Mouse (Mus musculus): ENCODE data around the gene Rhbdl3. TPM values are rescaled to one million over a fixed set of nuclear protein-coding genes. Genes with fewer than 3 reads are reported as not detected.

The Rhbdl3 gene
- polyA plus RNA-seq, 1 experiment = 14.3 TPM

- peak; percentile 94 to 99 for DNase-seq (ENCODE audit: extremely low spot score in 1 of 2, low spot score in 1 of 2)
These were observed 82.4 kb downstream of the Rhbdl3 start, which contains the start of gene Zfp207 for GRCm38 (mm10) chr11:80383019-80383625. Gene Zfp207 (plus strand): TSS chr11:80383279.

GRCm38 (mm10) chr11:80383626-80384046, 82.9 kb downstream of the Rhbdl3 start:
- DNase-seq (ENCODE audit: extremely low spot score in 1 of 2, low spot score in 1 of 2) = no peak

- no peak for DNase-seq (ENCODE audit: extremely low spot score in 1 of 2, low spot score in 1 of 2)
These were observed 83.7 kb downstream of the Rhbdl3 start for GRCm38 (mm10) chr11:80384461-80384860.

GRCm38 (mm10) chr11:80385055-80385454, 84.3 kb downstream of the Rhbdl3 start:
- DNase-seq (ENCODE audit: extremely low spot score in 1 of 2, low spot score in 1 of 2) = no peak

GRCm38 (mm10) chr11:80386790-80387189, 86.1 kb downstream of the Rhbdl3 start:
- no peak for DNase-seq (ENCODE audit: extremely low spot score in 1 of 2, low spot score in 1 of 2)

GRCm38 (mm10) chr11:80389885-80390284, 89.2 kb downstream of the Rhbdl3 start:
- no peak for DNase-seq (ENCODE audit: extremely low spot score in 1 of 2, low spot score in 1 of 2)

GRCm38 (mm10) chr11:80391407-80392120, 90.9 kb downstream of the Rhbdl3 start:
- no peak for DNase-seq (ENCODE audit: extremely low spot score in 1 of 2, low spot score in 1 of 2)

- DNase-seq (ENCODE audit: extremely low spot score in 1 of 2, low spot score in 1 of 2) = no peak
These were observed 95.2 kb downstream of the Rhbdl3 start for GRCm38 (mm10) chr11:80395930-80396329.

- no peak for DNase-seq (ENCODE audit: extremely low spot score in 1 of 2, low spot score in 1 of 2)
These were observed 95.9 kb downstream of the Rhbdl3 start for GRCm38 (mm10) chr11:80396617-80397016.

Other genes starting within 250 kb of the Rhbdl3 start
- gene Crlf3, start 219.9 kb upstream of the Rhbdl3 start, polyA plus RNA-seq (2012; rRNA removed) = 16.6 and 17.0 TPM in 2 replicates
- 3.9 and 4.4 TPM in 2 replicates for gene Atad5, start 211.5 kb upstream of the Rhbdl3 start, polyA plus RNA-seq (2012; rRNA removed)
- 8.7 and 9.5 TPM in 2 replicates for gene Tefm, start 158.7 kb upstream of the Rhbdl3 start, polyA plus RNA-seq (2012; rRNA removed)
- 5.7 and 7.8 TPM in 2 replicates for gene Adap2, start 146.8 kb upstream of the Rhbdl3 start, polyA plus RNA-seq (2012; rRNA removed)
- gene Rnf135, start 117.1 kb upstream of the Rhbdl3 start, polyA plus RNA-seq (2012; rRNA removed) = 4.3 and 4.6 TPM in 2 replicates
- 56.5 and 58.5 TPM in 2 replicates for gene Rhot1, start 91.9 kb upstream of the Rhbdl3 start, polyA plus RNA-seq (2012; rRNA removed)
- 27.1 and 33.0 TPM in 2 replicates for gene 5730455P16Rik, start 77.1 kb downstream of the Rhbdl3 start, polyA plus RNA-seq (2012; rRNA removed)
- 154 and 162 TPM in 2 replicates for gene Zfp207, start 82.4 kb downstream of the Rhbdl3 start, polyA plus RNA-seq (2012; rRNA removed)
- gene Psmd11, start 127.7 kb downstream of the Rhbdl3 start, polyA plus RNA-seq (2012; rRNA removed) = 72.2 and 73.9 TPM in 2 replicates
- gene Cdk5r1, start 176.1 kb downstream of the Rhbdl3 start, polyA plus RNA-seq (2012; rRNA removed) = 242 and 258 TPM in 2 replicates

Measured in frontal cortex, adult 2 months (tissue).